Mouse (Mus musculus) heart, postnatal 36 days (tissue): ENCODE measurements around the gene Mroh7. TPM values are rescaled to one million over a fixed set of nuclear protein-coding genes. Genes with fewer than 3 reads are reported as not detected.

Source experiments
- DNase-seq, 2 experiments: peaks; one replicate each; pipeline ENCODE4 v3.0.0; 2021 to 2022
- intact Hi-C: fragments of 180-260 bp; cut with DNase I; formaldehyde crosslinking; loops from one replicate; pipeline ENCODE4 v1.15.1; 2025
- total RNA-seq, 2 experiments: library from RNA; stranded (reverse); gene quantifications; 2 replicates each; pipeline ENCODE4 v1.2.3; 2021

Gene Mroh7
- total RNA-seq, 2 experiments from 2014 or later, result 0.08 to 0.27 TPM

GRCm38 (mm10) chr4:106700798-106701197 lies 29.9 kb downstream of the Mroh7 start:
- intact Hi-C loops, result loop anchor here (10.0 kb wide), 1 partner anchor 226 kb away; no protein-coding TSS in a partner anchor
- DNase-seq, result no peak

- intact Hi-C loops, result loop anchor here (10.0 kb wide), 1 partner anchor 225 kb away; no protein-coding TSS in a partner anchor
- no peak for DNase-seq
These were observed 30.7 kb downstream of the Mroh7 start for GRCm38 (mm10) chr4:106699989-106700388.

- intact Hi-C loops, result no loop called here
- DNase-seq, result no peak
These were observed 36.8 kb downstream of the Mroh7 start for GRCm38 (mm10) chr4:106693841-106694430.

GRCm38 (mm10) chr4:106688636-106689296 lies 42.0 kb downstream of the Mroh7 start:
- intact Hi-C loops, result no loop called here
- no peak for DNase-seq

- intact Hi-C loops, result no loop called here
- DNase-seq, result no peak
These were observed 49.8 kb downstream of the Mroh7 start for GRCm38 (mm10) chr4:106680955-106681354.

- DNase-seq, result no peak
- intact Hi-C loops, result loop anchor here (2.0 to 5.0 kb wide), 2 partner anchors 28 to 47 kb away; partner anchors contain the start of gene Pars2
These were observed 51.6 kb downstream of the Mroh7 start for GRCm38 (mm10) chr4:106679152-106679551.

GRCm38 (mm10) chr4:106678442-106679118 lies 52.1 kb downstream of the Mroh7 start, which contains the start of gene Ttc4:
Ttc4 (minus strand) TSS chr4:106678944.
- peak; percentile 86 to 88 for DNase-seq
- intact Hi-C loops, result loop anchor here (2.0 to 5.0 kb wide), 2 partner anchors 28 to 46 kb away; partner anchors contain the start of gene Pars2

GRCm38 (mm10) chr4:106676749-106677148 lies 54.0 kb downstream of the Mroh7 start:
- no peak for DNase-seq
- intact Hi-C loops, result loop anchor here (5.0 kb wide), 1 partner anchor 44 kb away; no protein-coding TSS in a partner anchor

- no peak for DNase-seq
- intact Hi-C loops, result no loop called here
These were observed 64.2 kb downstream of the Mroh7 start for GRCm38 (mm10) chr4:106666546-106666945.

GRCm38 (mm10) chr4:106665673-106666072 lies 65.1 kb downstream of the Mroh7 start:
- intact Hi-C loops, result no loop called here
- no peak for DNase-seq

GRCm38 (mm10) chr4:106665269-106665668 lies 65.5 kb downstream of the Mroh7 start:
- intact Hi-C loops, result no loop called here
- DNase-seq, result no peak

- intact Hi-C loops, result no loop called here
- DNase-seq, result no peak
These were observed 66.0 kb downstream of the Mroh7 start for GRCm38 (mm10) chr4:106664697-106665096.

GRCm38 (mm10) chr4:106663956-106664470 lies 66.7 kb downstream of the Mroh7 start:
- intact Hi-C loops, result no loop called here
- no peak for DNase-seq

- intact Hi-C loops, result no loop called here
- DNase-seq, result no peak
These were observed 75.0 kb downstream of the Mroh7 start for GRCm38 (mm10) chr4:106655681-106656080.

GRCm38 (mm10) chr4:106653051-106653450 lies 77.7 kb downstream of the Mroh7 start:
- DNase-seq, result no peak

GRCm38 (mm10) chr4:106652546-106652945 lies 78.2 kb downstream of the Mroh7 start:
- no peak for DNase-seq
- intact Hi-C loops, result loop anchor here (5.0 kb wide), 1 partner anchor 525 kb away; the partner anchor contains the start of genes Tceanc2 and Tmem59

More at GRCm38 (mm10) chr4:106653051-106653450, 77.7 kb downstream of the Mroh7 start:
- intact Hi-C loops, result loop anchor here (5.0 kb wide), 1 partner anchor 524 kb away; the partner anchor contains the start of genes Tceanc2 and Tmem59

GRCm38 (mm10) chr4:106650833-106651527 lies 79.7 kb downstream of the Mroh7 start, which contains the start of gene Pars2:
Pars2 (plus strand) TSS chr4:106651069.
- peak; percentile 95 for DNase-seq
- intact Hi-C loops, result loop anchor here (2.0 to 5.0 kb wide), 2 partner anchors 28 to 526 kb away; partner anchors contain the start of genes Tceanc2, Tmem59 and Ttc4

- intact Hi-C loops, result no loop called here
- no peak for DNase-seq
These were observed 83.6 kb downstream of the Mroh7 start for GRCm38 (mm10) chr4:106647137-106647536.

GRCm38 (mm10) chr4:106645797-106646196 lies 84.9 kb downstream of the Mroh7 start:
- DNase-seq, result no peak
- intact Hi-C loops, result no loop called here

- intact Hi-C loops, result no loop called here
- DNase-seq, result no peak
These were observed 86.5 kb downstream of the Mroh7 start for GRCm38 (mm10) chr4:106644218-106644610.
